Mouse (Mus musculus) brain, embryonic 14.5 days (tissue): Measurements from ENCODE around the gene Jag1.

Experiments used
- CTCF ChIP-seq: fragments of 200-500 bp; IDR thresholded peaks from 2 replicates; pipeline ENCODE4 v1.5.1; 2012; ENCODE audit warnings: inconsistent platforms, mild to moderate bottlenecking, moderate library complexity, borderline replicate concordance; ENCODE audit not compliant: insufficient read depth, insufficient read length; ENCODE audit errors: extremely low read depth
- POLR2A ChIP-seq: fragments of 200-500 bp; IDR thresholded peaks from 2 replicates; pipeline ENCODE4 v1.6.1; 2012; ENCODE audit warnings: mild to moderate bottlenecking, inconsistent platforms, borderline replicate concordance; ENCODE audit not compliant: poor library complexity, insufficient read depth, insufficient read length, severe bottlenecking; ENCODE audit errors: extremely low read depth

- no peak for TF ChIP-seq CTCF
- TF ChIP-seq POLR2A, result no peak
Measured at GRCm38 (mm10) chr2:137113288-137114061, 3.0 kb downstream of the Jag1 start.
